Mouse (Mus musculus): ENCODE results near the gene Slfn2. TPM values are rescaled to one million over a fixed set of nuclear protein-coding genes. Genes with fewer than 3 reads are reported as not detected.

The Slfn2 gene
- polyA plus RNA-seq, 1 experiment from 2014 or later = 9.5 TPM

GRCm38 (mm10) chr11:83084161-83084560 is 19.2 kb downstream of the Slfn2 start:
- 81% methylated on average over 2 of the region's 2 CpGs for WGBS

GRCm38 (mm10) chr11:83084761-83085160 is 19.8 kb downstream of the Slfn2 start:
- Histone ChIP-seq H3K9ac (ENCODE audit: low read length) (no peak overlapping the region), H3K9me3 (replicated peaks; ENCODE audit: control insufficient read depth, low read length) (no peaks in the 10 kb centered on the region), H3K27ac (ENCODE audit: low read length) (no peak overlapping the region), H3K4me2 (ENCODE audit: low read depth, low read length) (no peak overlapping the region), H3K4me3 (replicated peaks; ENCODE audit: low read length) (no peak overlapping the region), H3K27me3 (ENCODE audit: control insufficient read depth, insufficient read depth, low read length) (no peaks in the 10 kb centered on the region), H3K36me3 (ENCODE audit: control insufficient read depth, insufficient read depth, low read length) (no peaks in the 10 kb centered on the region), H3K4me1 (ENCODE audit: control insufficient read depth, insufficient read depth, low read length) (no peaks in the 10 kb centered on the region)
- ATAC-seq (ENCODE audit: insufficient read depth, low FRiP score) = no peak
- WGBS = 85% methylated on average over 10 of the region's 10 CpGs

More at GRCm38 (mm10) chr11:83084161-83084560, 19.2 kb downstream of the Slfn2 start:
- H3K27me3 ChIP-seq (ENCODE audit: control insufficient read depth, insufficient read depth, low read length) = no peaks in the 10 kb centered on the region
- no peak overlapping the region for H3K4me2 ChIP-seq (ENCODE audit: low read depth, low read length)
- H3K9ac ChIP-seq (ENCODE audit: low read length) = no peak overlapping the region
- no peaks in the 10 kb centered on the region for H3K4me1 ChIP-seq (ENCODE audit: control insufficient read depth, insufficient read depth, low read length)
- H3K9me3 ChIP-seq (replicated peaks; ENCODE audit: control insufficient read depth, low read length) = no peaks in the 10 kb centered on the region
- no peak for ATAC-seq (ENCODE audit: insufficient read depth, low FRiP score)
- H3K36me3 ChIP-seq (ENCODE audit: control insufficient read depth, insufficient read depth, low read length) = no peaks in the 10 kb centered on the region
- H3K27ac ChIP-seq (ENCODE audit: low read length) = no peak overlapping the region
- no peak overlapping the region for H3K4me3 ChIP-seq (replicated peaks; ENCODE audit: low read length)

- H3K27ac ChIP-seq (ENCODE audit: low read length) = no peak overlapping the region
- H3K9ac ChIP-seq (ENCODE audit: low read length) = no peak overlapping the region
- 38% methylated on average over 2 of the region's 2 CpGs for WGBS
- no peak for ATAC-seq (ENCODE audit: insufficient read depth, low FRiP score)
- no peaks in the 10 kb centered on the region for H3K9me3 ChIP-seq (replicated peaks; ENCODE audit: control insufficient read depth, low read length)
- H3K4me1 ChIP-seq (ENCODE audit: control insufficient read depth, insufficient read depth, low read length) = no peaks in the 10 kb centered on the region
- H3K4me2 ChIP-seq (ENCODE audit: low read depth, low read length) = no peak overlapping the region
- no peaks in the 10 kb centered on the region for H3K36me3 ChIP-seq (ENCODE audit: control insufficient read depth, insufficient read depth, low read length)
- H3K27me3 ChIP-seq (ENCODE audit: control insufficient read depth, insufficient read depth, low read length) = no peaks in the 10 kb centered on the region
- no peak overlapping the region for H3K4me3 ChIP-seq (replicated peaks; ENCODE audit: low read length)
Measured at GRCm38 (mm10) chr11:83115138-83115537, 50.2 kb downstream of the Slfn2 start.

- no peaks in the 10 kb centered on the region for H3K4me1 ChIP-seq (ENCODE audit: control insufficient read depth, insufficient read depth, low read length)
- no peaks in the 10 kb centered on the region for H3K9me3 ChIP-seq (replicated peaks; ENCODE audit: control insufficient read depth, low read length)
- H3K4me3 ChIP-seq (replicated peaks; ENCODE audit: low read length) = no peak within 1 kb of the TSS
- H3K9ac ChIP-seq (ENCODE audit: low read length) = no peak within 1 kb of the TSS
- H3K36me3 ChIP-seq (ENCODE audit: control insufficient read depth, insufficient read depth, low read length) = no peaks in the 10 kb centered on the region
- H3K27me3 ChIP-seq (ENCODE audit: control insufficient read depth, insufficient read depth, low read length) = no peaks in the 10 kb centered on the region
- H3K27ac ChIP-seq (ENCODE audit: low read length) = no peak within 1 kb of the TSS
- no peak within 1 kb of the TSS for H3K4me2 ChIP-seq (ENCODE audit: low read depth, low read length)
- WGBS = 82% methylated on average over 13 of the region's 13 CpGs
- ATAC-seq (ENCODE audit: insufficient read depth, low FRiP score) = no peak
Measured at GRCm38 (mm10) chr11:83116597-83117227, 51.8 kb downstream of the Slfn2 start, which contains the start of gene Slfn1. TSS of gene Slfn1 (plus strand) at chr11:83116849.

- H3K27me3 ChIP-seq (ENCODE audit: control insufficient read depth, insufficient read depth, low read length) = no peaks in the 10 kb centered on the region
- no peaks in the 10 kb centered on the region for H3K9me3 ChIP-seq (replicated peaks; ENCODE audit: control insufficient read depth, low read length)
- no peak overlapping the region for H3K9ac ChIP-seq (ENCODE audit: low read length)
- no peaks in the 10 kb centered on the region for H3K36me3 ChIP-seq (ENCODE audit: control insufficient read depth, insufficient read depth, low read length)
- H3K4me1 ChIP-seq (ENCODE audit: control insufficient read depth, insufficient read depth, low read length) = no peaks in the 10 kb centered on the region
- no peak overlapping the region for H3K4me2 ChIP-seq (ENCODE audit: low read depth, low read length)
- no peak overlapping the region for H3K27ac ChIP-seq (ENCODE audit: low read length)
- 35% methylated on average over 3 of the region's 3 CpGs for WGBS
- no peak for ATAC-seq (ENCODE audit: insufficient read depth, low FRiP score)
- H3K4me3 ChIP-seq (replicated peaks; ENCODE audit: low read length) = no peak overlapping the region; the same call in 1 of the 2 replicates
Measured at GRCm38 (mm10) chr11:83118056-83118455, 53.1 kb downstream of the Slfn2 start.

Small RNA genes lying within 50 kb of the gene (microRNA-seq; reads per million reads assigned to microRNA genes)
- gene Gm27598 = not detected

Other genes starting within 250 kb of the Slfn2 start
- 21.9 and 23.8 TPM in 2 replicates for gene Rffl, start 193.9 kb upstream of the Slfn2 start, polyA plus RNA-seq (2015; fragmentation: Nextera tagmentation; extraction: Ambion mirVana)
- 12.5 and 12.8 TPM in 2 replicates for gene Rad51d, start 174.5 kb upstream of the Slfn2 start, polyA plus RNA-seq (2015; fragmentation: Nextera tagmentation; extraction: Ambion mirVana)
- gene Fndc8, start 173.0 kb upstream of the Slfn2 start, polyA plus RNA-seq (2015; fragmentation: Nextera tagmentation; extraction: Ambion mirVana) = 0.22 TPM in 1 of 2 replicates, not detected in the other
- gene Nle1, start 156.7 kb upstream of the Slfn2 start, polyA plus RNA-seq (2015; fragmentation: Nextera tagmentation; extraction: Ambion mirVana) = 28.5 and 33.8 TPM in 2 replicates
- 1.3 and 10.6 TPM in 2 replicates for gene Unc45b, start 154.6 kb upstream of the Slfn2 start, polyA plus RNA-seq (2015; fragmentation: Nextera tagmentation; extraction: Ambion mirVana)
- 1.9 and 2.3 TPM in 2 replicates for gene Slfn5, start 113.8 kb upstream of the Slfn2 start, polyA plus RNA-seq (2015; fragmentation: Nextera tagmentation; extraction: Ambion mirVana)
- 21.2 and 21.3 TPM in 2 replicates for gene Slfn9, start 73.3 kb upstream of the Slfn2 start, polyA plus RNA-seq (2015; fragmentation: Nextera tagmentation; extraction: Ambion mirVana)
- gene Slfn8, start 44.3 kb upstream of the Slfn2 start, polyA plus RNA-seq (2015; fragmentation: Nextera tagmentation; extraction: Ambion mirVana) = 0.81 and 0.85 TPM in 2 replicates
- 1.4 and 1.5 TPM in 2 replicates for gene Slfn1, start 51.7 kb downstream of the Slfn2 start, polyA plus RNA-seq (2015; fragmentation: Nextera tagmentation; extraction: Ambion mirVana)
- gene Slfn4, start 110.1 kb downstream of the Slfn2 start, polyA plus RNA-seq (2015; fragmentation: Nextera tagmentation; extraction: Ambion mirVana) = 0.61 and 0.87 TPM in 2 replicates
- gene Slfn3, start 126.2 kb downstream of the Slfn2 start, polyA plus RNA-seq (2015; fragmentation: Nextera tagmentation; extraction: Ambion mirVana) = 0.80 and 1.0 TPM in 2 replicates
- gene Slfn14, start 221.6 kb downstream of the Slfn2 start, polyA plus RNA-seq (2015; fragmentation: Nextera tagmentation; extraction: Ambion mirVana) = 1.4 and 1.7 TPM in 2 replicates
- 50.0 and 50.5 TPM in 2 replicates for gene Ap2b1, start 233.9 kb downstream of the Slfn2 start, polyA plus RNA-seq (2015; fragmentation: Nextera tagmentation; extraction: Ambion mirVana)
- gene Pex12, start 237.5 kb downstream of the Slfn2 start, polyA plus RNA-seq (2015; fragmentation: Nextera tagmentation; extraction: Ambion mirVana) = 13.6 and 15.0 TPM in 2 replicates

All from stomach, embryonic 16.5 days (tissue).